Mouse (Mus musculus) liver, embryonic 12.5 days (tissue): ENCODE data around the gene Kcnmb2. TPM values are rescaled to one million over a fixed set of nuclear protein-coding genes. Genes with fewer than 3 reads are reported as not detected.
A peak's percentile ranks its signal among the peaks of the same experiment; 100 is the strongest.

ENCODE experiments used
- ATAC-seq: fragments of 200-750 bp; cut with Nextera tagmentation; 2 replicates; pipeline ENCODE4 v1.8.0; 2017; ENCODE audit warnings: moderate number of reproducible peaks, mild to moderate bottlenecking, moderate library complexity
- H3K27ac ChIP-seq: fragments of 300-500 bp; sonication (generic); 2 replicates; pipeline ENCODE4 v1.5.1; 2016; ENCODE audit warnings: mild to moderate bottlenecking
- H3K27me3 ChIP-seq: fragments of 300-500 bp; sonication (generic); replicated peaks from 2 replicates; pipeline ENCODE4 v1.6.1; 2016; ENCODE audit warnings: mild to moderate bottlenecking, moderate library complexity
- H3K36me3 ChIP-seq: fragments of 300-500 bp; sonication (generic); 2 replicates; pipeline ENCODE4 v1.6.1; 2016; ENCODE audit warnings: mild to moderate bottlenecking, moderate library complexity
- H3K4me1 ChIP-seq: fragments of 300-500 bp; sonication (generic); 2 replicates; pipeline ENCODE4 v1.6.1; 2016
- H3K4me2 ChIP-seq: fragments of 300-500 bp; sonication (generic); 2 replicates; pipeline ENCODE4 v1.6.1; 2016; ENCODE audit warnings: mild to moderate bottlenecking, moderate library complexity
- H3K4me3 ChIP-seq: fragments of 300-500 bp; sonication (generic); 2 replicates; pipeline ENCODE4 v1.5.1; 2016; ENCODE audit warnings: mild to moderate bottlenecking, moderate library complexity
- H3K9ac ChIP-seq: fragments of 300-500 bp; sonication (generic); 2 replicates; pipeline ENCODE4 v1.6.1; 2016; ENCODE audit warnings: mild to moderate bottlenecking, moderate library complexity
- H3K9me3 ChIP-seq: fragments of 300-500 bp; sonication (generic); replicated peaks from 2 replicates; pipeline ENCODE4 v1.6.1; 2016; ENCODE audit warnings: mild to moderate bottlenecking, moderate library complexity
- WGBS: fragments of 180-500 bp; shearing (Covaris S2); methylation state at CpG from one replicate; pipeline ENCODE4 v1.1.7; 2016; ENCODE audit not compliant: insufficient replicate concordance; 5-methylcytosine and 5-hydroxymethylcytosine counted together
- polyA plus RNA-seq: library from polyadenylated mRNA; unstranded; fragments of >200 nt; fragmentation: Nextera tagmentation; extraction: Ambion mirVana; gene quantifications from 2 replicates; pipeline ENCODE4 v1.2.1, GENCODE M21; 2016

Kcnmb2 gene
- polyA plus RNA-seq, 1 experiment from 2014 or later = 0.64 TPM

GRCm38 (mm10) chr3:32029375-32030050 is 127.2 kb downstream of the Kcnmb2 start:
- Histone ChIP-seq H3K36me3 (no peaks in the 10 kb centered on the region), H3K4me3 (no peak overlapping the region), H3K27ac (no peak overlapping the region), H3K9me3 (no peaks in the 10 kb centered on the region), H3K4me2 (no peak overlapping the region), H3K9ac (no peak overlapping the region), H3K27me3 (no peaks in the 10 kb centered on the region), H3K4me1 (no peaks in the 10 kb centered on the region)
- no peak for ATAC-seq
- 64% methylated on average over 10 of the region's 10 CpGs for WGBS

GRCm38 (mm10) chr3:32032381-32032780 is 130.1 kb downstream of the Kcnmb2 start:
- no peak for ATAC-seq
- H3K4me2 ChIP-seq = no peak overlapping the region
- H3K4me3 ChIP-seq = no peak overlapping the region
- no peak overlapping the region for H3K9ac ChIP-seq
- WGBS = 69% methylated on average over 9 of the region's 9 CpGs
- H3K4me1 ChIP-seq = no peaks in the 10 kb centered on the region
- H3K27me3 ChIP-seq = no peaks in the 10 kb centered on the region
- no peaks in the 10 kb centered on the region for H3K9me3 ChIP-seq
- H3K36me3 ChIP-seq = no peaks in the 10 kb centered on the region
- no peak overlapping the region for H3K27ac ChIP-seq

- Histone ChIP-seq H3K4me1 (no peaks in the 10 kb centered on the region), H3K4me2 (no peak overlapping the region), H3K27ac (no peak overlapping the region), H3K27me3 (no peaks in the 10 kb centered on the region), H3K4me3 (no peak overlapping the region), H3K9me3 (no peaks in the 10 kb centered on the region), H3K9ac (no peak overlapping the region), H3K36me3 (no peaks in the 10 kb centered on the region)
- ATAC-seq = no peak
- WGBS = 60% methylated on average over 3 of the region's 3 CpGs
Observed at GRCm38 (mm10) chr3:32043814-32044213, 141.5 kb downstream of the Kcnmb2 start.

GRCm38 (mm10) chr3:32048777-32049176 is 146.5 kb downstream of the Kcnmb2 start:
- H3K4me1 ChIP-seq = no peaks in the 10 kb centered on the region
- no peak overlapping the region for H3K27ac ChIP-seq
- no peak overlapping the region for H3K9ac ChIP-seq
- no peak overlapping the region for H3K4me3 ChIP-seq
- no peak for ATAC-seq
- WGBS = 62% methylated on average over 3 of the region's 3 CpGs
- no peak overlapping the region for H3K4me2 ChIP-seq
- no peaks in the 10 kb centered on the region for H3K27me3 ChIP-seq
- no peaks in the 10 kb centered on the region for H3K9me3 ChIP-seq
- H3K36me3 ChIP-seq = no peaks in the 10 kb centered on the region

- Histone ChIP-seq H3K9me3 (no peaks in the 10 kb centered on the region), H3K4me1 (no peaks in the 10 kb centered on the region), H3K9ac (no peak overlapping the region), H3K27me3 (no peaks in the 10 kb centered on the region), H3K36me3 (no peaks in the 10 kb centered on the region), H3K4me3 (no peak overlapping the region), H3K27ac (no peak overlapping the region), H3K4me2 (no peak overlapping the region)
- WGBS = 52% methylated on average over 3 of the region's 3 CpGs
- no peak for ATAC-seq
Observed at GRCm38 (mm10) chr3:32052596-32052995, 150.3 kb downstream of the Kcnmb2 start.

GRCm38 (mm10) chr3:32053610-32054241 is 151.4 kb downstream of the Kcnmb2 start:
- no peak overlapping the region for H3K27ac ChIP-seq
- no peak overlapping the region for H3K4me2 ChIP-seq
- no peak for ATAC-seq
- no peak overlapping the region for H3K4me3 ChIP-seq
- no peaks in the 10 kb centered on the region for H3K9me3 ChIP-seq
- no peaks in the 10 kb centered on the region for H3K4me1 ChIP-seq
- H3K36me3 ChIP-seq = no peaks in the 10 kb centered on the region
- H3K9ac ChIP-seq = no peak overlapping the region
- H3K27me3 ChIP-seq = no peaks in the 10 kb centered on the region
- WGBS = 73% methylated on average over 10 of the region's 10 CpGs

GRCm38 (mm10) chr3:32059888-32060656 is 157.8 kb downstream of the Kcnmb2 start:
- Histone ChIP-seq H3K9me3 (no peaks in the 10 kb centered on the region), H3K4me2 (no peak overlapping the region), H3K9ac (no peak overlapping the region), H3K36me3 (no peaks in the 10 kb centered on the region), H3K27me3 (no peaks in the 10 kb centered on the region), H3K4me1 (no peaks in the 10 kb centered on the region), H3K4me3 (no peak overlapping the region), H3K27ac (no peak overlapping the region)
- ATAC-seq = no peak
- WGBS = 56% methylated on average over 10 of the region's 10 CpGs

GRCm38 (mm10) chr3:32062685-32063084 is 160.4 kb downstream of the Kcnmb2 start:
- Histone ChIP-seq H3K4me3 (no peak overlapping the region), H3K27ac (no peak overlapping the region), H3K9ac (no peak overlapping the region), H3K36me3 (no peaks in the 10 kb centered on the region), H3K9me3 (no peaks in the 10 kb centered on the region), H3K4me1 (no peaks in the 10 kb centered on the region), H3K27me3 (no peaks in the 10 kb centered on the region), H3K4me2 (no peak overlapping the region)
- ATAC-seq = no peak
- WGBS = 65% methylated on average over 3 of the region's 3 CpGs

- H3K27ac ChIP-seq = no peak overlapping the region
- H3K4me1 ChIP-seq = no peaks in the 10 kb centered on the region
- H3K36me3 ChIP-seq = no peaks in the 10 kb centered on the region
- no peaks in the 10 kb centered on the region for H3K27me3 ChIP-seq
- no peak overlapping the region for H3K4me2 ChIP-seq
- no peak overlapping the region for H3K4me3 ChIP-seq
- 52% methylated on average over 3 of the region's 3 CpGs for WGBS
- no peak overlapping the region for H3K9ac ChIP-seq
- no peaks in the 10 kb centered on the region for H3K9me3 ChIP-seq
- ATAC-seq = no peak
Observed at GRCm38 (mm10) chr3:32063312-32063711, 161.0 kb downstream of the Kcnmb2 start.

GRCm38 (mm10) chr3:32067004-32067935 is 165.0 kb downstream of the Kcnmb2 start:
- peak; percentile 57 for ATAC-seq
- no peak overlapping the region for H3K9ac ChIP-seq
- 55% methylated on average over 9 of the region's 9 CpGs for WGBS
- no peaks in the 10 kb centered on the region for H3K36me3 ChIP-seq
- H3K4me2 ChIP-seq = no peak overlapping the region
- H3K4me1 ChIP-seq = no peaks in the 10 kb centered on the region
- H3K27me3 ChIP-seq = no peaks in the 10 kb centered on the region
- no peak overlapping the region for H3K4me3 ChIP-seq
- no peak overlapping the region for H3K27ac ChIP-seq
- H3K9me3 ChIP-seq = no peaks in the 10 kb centered on the region

GRCm38 (mm10) chr3:32073881-32074280 is 171.6 kb downstream of the Kcnmb2 start:
- ATAC-seq = no peak
- no peak overlapping the region for H3K4me3 ChIP-seq
- no peaks in the 10 kb centered on the region for H3K36me3 ChIP-seq
- H3K4me1 ChIP-seq = no peaks in the 10 kb centered on the region
- H3K4me2 ChIP-seq = no peak overlapping the region
- no peak overlapping the region for H3K9ac ChIP-seq
- H3K27me3 ChIP-seq = no peaks in the 10 kb centered on the region
- 60% methylated on average over 8 of the region's 8 CpGs for WGBS
- H3K9me3 ChIP-seq = no peaks in the 10 kb centered on the region
- no peak overlapping the region for H3K27ac ChIP-seq
